Mouse (Mus musculus) midbrain, postnatal 0 days (tissue): ENCODE results near the gene Zdhhc6. TPM values are rescaled to one million over a fixed set of nuclear protein-coding genes. Genes with fewer than 3 reads are reported as not detected.

Experiments used
- ATAC-seq: fragments of 200-750 bp; cut with Nextera tagmentation; 2 replicates; pipeline ENCODE4 v1.8.0; 2017; ENCODE audit warnings: moderate number of reproducible peaks, mild to moderate bottlenecking, moderate TSS enrichment, moderate library complexity; ENCODE audit not compliant: low FRiP score
- DNase-seq: peaks from one replicate; pipeline ENCODE4 v3.0.0-alpha.2; 2015; ENCODE audit warnings: low spot score
- H3K27ac ChIP-seq: fragments of 300-500 bp; sonication (generic); 2 replicates; pipeline ENCODE4 v1.5.1; 2014; ENCODE audit warnings: low read depth, mild to moderate bottlenecking, low read length, mixed read lengths
- H3K27me3 ChIP-seq: fragments of 300-500 bp; sonication (generic); 2 replicates; pipeline ENCODE4 v1.6.1; 2014; ENCODE audit warnings: low read length, control low read depth, mixed read lengths; ENCODE audit not compliant: insufficient read depth
- H3K36me3 ChIP-seq: fragments of 300-500 bp; sonication (generic); 2 replicates; pipeline ENCODE4 v1.6.1; 2014; ENCODE audit warnings: low read length, control low read depth, mixed read lengths; ENCODE audit not compliant: insufficient read depth
- H3K4me1 ChIP-seq: fragments of 300-500 bp; sonication (generic); 2 replicates; pipeline ENCODE4 v1.6.1; 2014; ENCODE audit warnings: mild to moderate bottlenecking, control low read depth, antibody characterized with exemption, low read length, mixed read lengths; ENCODE audit not compliant: insufficient read depth
- H3K4me2 ChIP-seq: fragments of 300-500 bp; sonication (generic); 2 replicates; pipeline ENCODE4 v1.6.1; 2014; ENCODE audit warnings: low read depth, mild to moderate bottlenecking, low read length, mixed read lengths; ENCODE audit not compliant: poor library complexity, severe bottlenecking
- H3K4me3 ChIP-seq: fragments of 300-500 bp; sonication (generic); 2 replicates; pipeline ENCODE4 v1.5.1; 2014; ENCODE audit warnings: low read depth, mild to moderate bottlenecking, low read length, moderate library complexity
- H3K9ac ChIP-seq: fragments of 300-500 bp; sonication (generic); replicated peaks from 2 replicates; pipeline ENCODE4 v1.6.1; 2014; ENCODE audit warnings: mild to moderate bottlenecking, low read length, moderate library complexity, mixed read lengths; ENCODE audit not compliant: poor library complexity, severe bottlenecking
- H3K9me3 ChIP-seq: fragments of 300-500 bp; sonication (generic); 2 replicates; pipeline ENCODE4 v1.6.1; 2016; ENCODE audit warnings: low read length, control low read depth
- CTCF ChIP-seq: IDR thresholded peaks from 2 replicates; pipeline ENCODE4 v1.5.1; 2016; ENCODE audit warnings: antibody characterized with exemption, mild to moderate bottlenecking
- WGBS: fragments of 180-500 bp; shearing (Covaris S2); extraction: QIAGEN DNeasy Blood & Tissue Kit; methylation state at CpG from one replicate; pipeline ENCODE4 v1.1.7; 2014; 5-methylcytosine and 5-hydroxymethylcytosine counted together
- polyA plus RNA-seq: library from polyadenylated mRNA; unstranded; fragments of >200 nt; fragmentation: Nextera tagmentation; extraction: Ambion mirVana; gene quantifications from 2 replicates; pipeline ENCODE4 v1.2.1, GENCODE M21; 2015
- total RNA-seq: library from RNA; depleted of rRNA; stranded (reverse); fragments of >200 nt; gene quantifications from 2 replicates; pipeline ENCODE4 v1.2.3, GENCODE M21; 2014

Zdhhc6 gene
- total and polyA plus RNA-seq, 2 experiments from 2014 or later, result 41.4 to 48.1 TPM

DNA sequence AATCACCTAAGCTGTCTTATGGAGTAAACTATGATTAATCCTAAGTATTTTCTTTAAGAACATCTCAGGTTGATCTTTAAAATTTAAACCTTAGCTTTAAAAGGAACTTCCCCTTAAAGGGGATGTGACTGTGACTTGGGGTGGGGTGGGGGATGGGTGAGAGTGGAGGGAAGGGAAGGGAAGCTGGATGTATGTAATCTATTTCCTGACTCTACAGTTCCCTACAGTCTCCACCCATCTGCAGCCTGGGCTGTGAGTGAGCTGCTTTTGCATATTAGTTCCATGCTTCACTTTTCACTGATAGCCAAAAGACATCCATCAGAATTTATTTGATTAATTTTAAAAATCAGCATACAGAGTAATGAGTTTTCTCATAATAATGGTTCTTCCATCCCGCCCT lies 16.5 kb downstream of the Zdhhc6 start:
- TF ChIP-seq CTCF, result no peak
- H3K4me1 ChIP-seq, result no peaks in the 10 kb centered on the region
- DNase-seq (no peak), ATAC-seq (no peak)
- 89% methylated on average over 1 of the region's 1 CpGs for WGBS
- no peak overlapping the region for H3K9ac ChIP-seq
- no peak overlapping the region for H3K4me2 ChIP-seq
- H3K36me3 ChIP-seq, result peaks cover 44% of the 10 kb centered on the region
- H3K27me3 ChIP-seq, result no peaks in the 10 kb centered on the region
- H3K9me3 ChIP-seq, result no peaks in the 10 kb centered on the region
- H3K4me3 ChIP-seq, result no peak overlapping the region
- H3K27ac ChIP-seq, result no peak overlapping the region

GRCm38 (mm10) chr19:55297961-55298360 lies 17.9 kb downstream of the Zdhhc6 start:
- no peaks in the 10 kb centered on the region for H3K4me1 ChIP-seq
- no peak overlapping the region for H3K4me2 ChIP-seq
- 84% methylated on average over 5 of the region's 5 CpGs for WGBS
- H3K27ac ChIP-seq, result no peak overlapping the region
- H3K27me3 ChIP-seq, result no peaks in the 10 kb centered on the region
- DNase-seq (no peak), ATAC-seq (no peak)
- no peak overlapping the region for H3K9ac ChIP-seq
- peaks cover 33% of the 10 kb centered on the region for H3K36me3 ChIP-seq
- TF ChIP-seq CTCF, result no peak
- no peak overlapping the region for H3K4me3 ChIP-seq
- H3K9me3 ChIP-seq, result no peaks in the 10 kb centered on the region

DNA sequence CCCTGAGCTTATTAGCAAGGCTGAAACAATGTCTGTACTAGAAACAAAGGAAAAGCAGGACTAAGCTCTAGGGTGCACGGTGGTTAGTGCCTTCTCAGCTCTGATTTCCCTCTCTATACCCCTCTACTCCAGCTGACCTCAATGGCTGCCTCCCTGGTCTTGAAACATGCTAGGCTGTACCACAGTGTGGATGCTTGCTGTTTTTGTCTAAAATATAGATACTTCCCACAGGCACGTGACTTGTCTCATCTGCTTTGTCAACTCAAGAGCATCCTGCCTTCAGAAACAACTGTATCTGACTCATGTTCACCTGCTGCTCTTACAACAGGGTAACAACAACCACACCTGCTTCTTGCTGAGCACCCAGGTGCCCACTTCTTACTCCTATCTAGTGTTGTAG lies 18.3 kb downstream of the Zdhhc6 start:
- peaks cover 28% of the 10 kb centered on the region for H3K36me3 ChIP-seq
- TF ChIP-seq CTCF, result no peak
- H3K4me2 ChIP-seq, result no peak overlapping the region
- 88% methylated on average over 2 of the region's 2 CpGs for WGBS
- H3K27me3 ChIP-seq, result no peaks in the 10 kb centered on the region
- no peak overlapping the region for H3K4me3 ChIP-seq
- H3K27ac ChIP-seq, result no peak overlapping the region
- H3K4me1 ChIP-seq, result no peaks in the 10 kb centered on the region
- no peaks in the 10 kb centered on the region for H3K9me3 ChIP-seq
- DNase-seq (no peak), ATAC-seq (no peak)
- no peak overlapping the region for H3K9ac ChIP-seq

DNA sequence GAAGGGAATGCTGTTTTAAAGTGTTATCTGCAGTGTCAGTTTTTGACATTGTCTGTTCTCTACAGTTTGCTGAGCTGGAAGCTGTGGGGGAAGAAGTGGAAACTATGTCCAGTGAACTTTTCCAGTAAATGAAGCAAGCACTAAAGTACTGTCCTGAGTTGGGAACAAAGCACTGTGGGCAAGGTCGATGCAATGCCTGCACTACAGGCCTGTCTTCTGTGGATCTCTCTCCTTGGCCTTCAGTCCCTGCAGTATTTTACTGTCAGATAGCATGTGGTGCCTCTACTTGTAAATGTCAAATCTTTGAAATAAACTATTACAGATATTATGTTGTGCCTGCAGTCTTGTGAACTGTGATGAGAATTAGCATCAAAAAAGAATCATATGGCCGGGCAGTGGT lies 19.5 kb downstream of the Zdhhc6 start:
- Histone ChIP-seq H3K36me3 (peaks cover 24% of the 10 kb centered on the region), H3K27ac (no peak overlapping the region), H3K9me3 (no peaks in the 10 kb centered on the region), H3K4me3 (no peak overlapping the region), H3K4me2 (no peak overlapping the region), H3K27me3 (no peaks in the 10 kb centered on the region), H3K4me1 (no peaks in the 10 kb centered on the region), H3K9ac (no peak overlapping the region)
- no peak for TF ChIP-seq CTCF
- ATAC-seq (no peak), DNase-seq (no peak)
- 97% methylated on average over 2 of the region's 2 CpGs for WGBS

- Histone ChIP-seq H3K4me2 (no peak overlapping the region), H3K9ac (no peak overlapping the region), H3K36me3 (peaks cover 18% of the 10 kb centered on the region), H3K27me3 (no peaks in the 10 kb centered on the region), H3K4me3 (no peak overlapping the region), H3K27ac (no peak overlapping the region), H3K9me3 (no peaks in the 10 kb centered on the region), H3K4me1 (no peaks in the 10 kb centered on the region)
- 97% methylated on average over 3 of the region's 3 CpGs for WGBS
- ATAC-seq (no peak), DNase-seq (no peak)
- TF ChIP-seq CTCF, result no peak
These were observed 20.3 kb downstream of the Zdhhc6 start for GRCm38 (mm10) chr19:55295556-55295955.

DNA sequence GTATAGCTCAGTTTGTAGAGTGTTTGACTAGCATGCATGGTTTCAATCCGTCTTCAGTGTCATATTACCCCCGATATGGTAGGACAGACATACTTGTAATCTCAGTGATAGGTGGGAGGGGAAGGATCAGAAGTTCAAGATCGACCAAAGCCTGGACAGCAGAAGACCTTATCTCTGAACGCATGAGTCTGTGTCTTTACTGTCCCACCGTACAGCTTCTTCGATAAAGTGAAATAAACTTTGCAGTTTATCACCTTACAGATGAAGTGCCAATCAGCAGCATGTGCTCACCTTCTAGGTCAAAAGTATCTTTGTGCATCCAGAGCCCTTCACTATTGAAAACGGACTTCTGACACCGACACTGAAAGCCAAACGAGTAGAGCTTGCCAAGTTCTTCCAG lies 20.8 kb downstream of the Zdhhc6 start:
- H3K4me3 ChIP-seq, result no peak overlapping the region
- ATAC-seq (no peak), DNase-seq (no peak)
- no peak overlapping the region for H3K9ac ChIP-seq
- H3K4me2 ChIP-seq, result no peak overlapping the region
- TF ChIP-seq CTCF, result no peak
- no peaks in the 10 kb centered on the region for H3K27me3 ChIP-seq
- 95% methylated on average over 9 of the region's 9 CpGs for WGBS
- H3K4me1 ChIP-seq, result no peaks in the 10 kb centered on the region
- H3K36me3 ChIP-seq, result peaks cover 15% of the 10 kb centered on the region
- no peaks in the 10 kb centered on the region for H3K9me3 ChIP-seq
- H3K27ac ChIP-seq, result no peak overlapping the region; the same call in 1 of the 2 replicates
